Mouse (Mus musculus): Measurements from ENCODE around the gene Plet1. TPM values are rescaled to one million over a fixed set of nuclear protein-coding genes. Genes with fewer than 3 reads are reported as not detected.

Plet1 gene
- polyA plus RNA-seq, 1 experiment from 2014 or later: 0.39 TPM

- Histone ChIP-seq H3K9ac (replicated peaks; ENCODE audit: low read depth, low read length) (no peak overlapping the region), H3K27ac (ENCODE audit: low read depth, low read length) (no peak overlapping the region), H3K4me2 (ENCODE audit: low read depth, low read length) (no peak overlapping the region), H3K4me3 (ENCODE audit: low read depth, low read length) (no peak overlapping the region), H3K9me3 (ENCODE audit: control insufficient read depth, low read length) (no peaks in the 10 kb centered on the region), H3K27me3 (ENCODE audit: control insufficient read depth, insufficient read depth, low read length) (no peaks in the 10 kb centered on the region), H3K36me3 (ENCODE audit: control insufficient read depth, insufficient read depth, low read length) (no peaks in the 10 kb centered on the region), H3K4me1 (ENCODE audit: control insufficient read depth, insufficient read depth, low read length) (no peaks in the 10 kb centered on the region)
- WGBS: 91% methylated on average over 5 of the region's 5 CpGs
- no peak for ATAC-seq (ENCODE audit: low read depth)
These were observed 23.8 kb upstream of the Plet1 start for GRCm38 (mm10) chr9:50470377-50471100.

GRCm38 (mm10) chr9:50471181-50471901 is 23.0 kb upstream of the Plet1 start:
- Histone ChIP-seq H3K4me2 (ENCODE audit: low read depth, low read length) (no peak overlapping the region), H3K4me1 (ENCODE audit: control insufficient read depth, insufficient read depth, low read length) (no peaks in the 10 kb centered on the region), H3K9me3 (ENCODE audit: control insufficient read depth, low read length) (no peaks in the 10 kb centered on the region), H3K27me3 (ENCODE audit: control insufficient read depth, insufficient read depth, low read length) (no peaks in the 10 kb centered on the region), H3K27ac (ENCODE audit: low read depth, low read length) (no peak overlapping the region), H3K4me3 (ENCODE audit: low read depth, low read length) (no peak overlapping the region), H3K9ac (replicated peaks; ENCODE audit: low read depth, low read length) (no peak overlapping the region), H3K36me3 (ENCODE audit: control insufficient read depth, insufficient read depth, low read length) (no peaks in the 10 kb centered on the region)
- 82% methylated on average over 13 of the region's 13 CpGs for WGBS
- no peak for ATAC-seq (ENCODE audit: low read depth)

- Histone ChIP-seq H3K9ac (replicated peaks; ENCODE audit: low read depth, low read length) (no peak overlapping the region), H3K27ac (ENCODE audit: low read depth, low read length) (no peak overlapping the region), H3K9me3 (ENCODE audit: control insufficient read depth, low read length) (no peaks in the 10 kb centered on the region), H3K4me1 (ENCODE audit: control insufficient read depth, insufficient read depth, low read length) (no peaks in the 10 kb centered on the region), H3K4me3 (ENCODE audit: low read depth, low read length) (no peak overlapping the region), H3K27me3 (ENCODE audit: control insufficient read depth, insufficient read depth, low read length) (no peaks in the 10 kb centered on the region), H3K4me2 (ENCODE audit: low read depth, low read length) (no peak overlapping the region), H3K36me3 (ENCODE audit: control insufficient read depth, insufficient read depth, low read length) (no peaks in the 10 kb centered on the region)
- WGBS: 85% methylated on average over 7 of the region's 7 CpGs
- no peak for ATAC-seq (ENCODE audit: low read depth)
These were observed 19.0 kb upstream of the Plet1 start for GRCm38 (mm10) chr9:50475318-50475717.

DNA sequence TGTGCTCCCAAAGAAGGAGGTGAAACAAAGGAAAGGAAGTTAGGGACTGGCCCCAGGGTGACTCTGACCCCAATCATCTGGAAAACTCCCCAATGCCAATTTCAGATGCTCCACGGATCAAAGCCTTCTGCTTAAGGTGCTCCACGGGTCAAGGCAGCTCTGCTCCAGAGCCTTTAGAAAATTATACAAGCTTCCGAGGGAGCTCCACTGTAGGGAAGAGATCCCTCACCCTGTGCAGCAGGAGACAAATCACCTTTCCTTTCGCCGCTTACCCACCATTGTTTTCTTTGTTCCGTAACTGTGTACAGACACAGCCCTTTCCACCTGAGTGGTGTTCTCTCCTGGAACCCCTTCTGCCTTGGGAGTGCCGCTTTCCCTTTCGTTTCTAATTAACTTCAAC is 18.6 kb upstream of the Plet1 start:
- no peak overlapping the region for H3K9ac ChIP-seq (replicated peaks; ENCODE audit: low read depth, low read length)
- H3K9me3 ChIP-seq (ENCODE audit: control insufficient read depth, low read length): no peaks in the 10 kb centered on the region
- WGBS: 69% methylated on average over 8 of the region's 8 CpGs
- no peaks in the 10 kb centered on the region for H3K27me3 ChIP-seq (ENCODE audit: control insufficient read depth, insufficient read depth, low read length)
- no peak for ATAC-seq (ENCODE audit: low read depth)
- no peak overlapping the region for H3K27ac ChIP-seq (ENCODE audit: low read depth, low read length)
- H3K36me3 ChIP-seq (ENCODE audit: control insufficient read depth, insufficient read depth, low read length): no peaks in the 10 kb centered on the region
- H3K4me2 ChIP-seq (ENCODE audit: low read depth, low read length): no peak overlapping the region
- no peak overlapping the region for H3K4me3 ChIP-seq (ENCODE audit: low read depth, low read length)
- no peaks in the 10 kb centered on the region for H3K4me1 ChIP-seq (ENCODE audit: control insufficient read depth, insufficient read depth, low read length)

DNA sequence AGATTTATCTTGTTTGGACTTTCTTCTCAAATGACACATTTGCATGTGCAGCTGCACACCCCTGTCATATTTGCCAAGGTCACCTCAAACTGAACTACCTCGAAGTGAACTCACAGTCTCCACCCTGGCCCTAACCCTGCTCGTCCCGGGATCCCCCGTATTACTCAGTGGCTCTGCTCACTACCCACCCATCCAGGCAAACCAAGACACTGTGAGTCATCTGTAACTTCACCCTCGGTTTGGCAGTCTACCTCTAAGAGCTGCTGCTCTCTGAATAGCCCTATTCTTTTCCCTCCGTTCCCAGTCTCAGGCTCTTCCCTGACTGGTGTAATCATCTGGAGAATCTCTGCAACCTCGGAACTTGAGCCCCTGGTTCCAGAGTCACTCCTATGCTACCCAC is 17.7 kb upstream of the Plet1 start:
- H3K9ac ChIP-seq (replicated peaks; ENCODE audit: low read depth, low read length): no peak overlapping the region
- H3K27ac ChIP-seq (ENCODE audit: low read depth, low read length): no peak overlapping the region
- H3K36me3 ChIP-seq (ENCODE audit: control insufficient read depth, insufficient read depth, low read length): no peaks in the 10 kb centered on the region
- ATAC-seq (ENCODE audit: low read depth): no peak
- H3K9me3 ChIP-seq (ENCODE audit: control insufficient read depth, low read length): no peaks in the 10 kb centered on the region
- H3K4me2 ChIP-seq (ENCODE audit: low read depth, low read length): no peak overlapping the region
- 70% methylated on average over 7 of the region's 7 CpGs for WGBS
- no peak overlapping the region for H3K4me3 ChIP-seq (ENCODE audit: low read depth, low read length)
- no peaks in the 10 kb centered on the region for H3K27me3 ChIP-seq (ENCODE audit: control insufficient read depth, insufficient read depth, low read length)
- no peaks in the 10 kb centered on the region for H3K4me1 ChIP-seq (ENCODE audit: control insufficient read depth, insufficient read depth, low read length)

DNA sequence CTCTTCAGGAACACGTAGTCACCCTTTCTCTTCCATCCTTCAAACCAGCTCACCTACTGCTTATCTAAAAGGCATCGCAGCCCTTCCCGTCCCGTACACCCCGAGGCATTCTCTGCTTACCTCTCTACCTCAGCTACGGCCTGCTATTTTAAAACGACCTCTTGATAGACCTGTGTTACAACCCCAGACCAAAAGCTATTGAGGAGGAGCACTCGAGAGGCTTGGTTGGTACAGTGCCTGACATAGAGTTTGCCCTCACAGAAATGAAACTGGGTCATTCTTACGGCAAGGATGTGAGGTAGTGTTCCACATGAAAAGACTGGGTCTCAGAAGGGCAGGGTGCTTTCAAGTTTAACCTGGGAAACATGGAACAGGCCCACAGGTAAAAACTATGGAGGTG is 17.1 kb upstream of the Plet1 start:
- no peak overlapping the region for H3K4me3 ChIP-seq (ENCODE audit: low read depth, low read length)
- no peaks in the 10 kb centered on the region for H3K36me3 ChIP-seq (ENCODE audit: control insufficient read depth, insufficient read depth, low read length)
- H3K27me3 ChIP-seq (ENCODE audit: control insufficient read depth, insufficient read depth, low read length): no peaks in the 10 kb centered on the region
- 92% methylated on average over 9 of the region's 9 CpGs for WGBS
- H3K4me1 ChIP-seq (ENCODE audit: control insufficient read depth, insufficient read depth, low read length): no peaks in the 10 kb centered on the region
- no peak for ATAC-seq (ENCODE audit: low read depth)
- no peak overlapping the region for H3K9ac ChIP-seq (replicated peaks; ENCODE audit: low read depth, low read length)
- no peak overlapping the region for H3K4me2 ChIP-seq (ENCODE audit: low read depth, low read length)
- no peaks in the 10 kb centered on the region for H3K9me3 ChIP-seq (ENCODE audit: control insufficient read depth, low read length)
- no peak overlapping the region for H3K27ac ChIP-seq (ENCODE audit: low read depth, low read length)

DNA sequence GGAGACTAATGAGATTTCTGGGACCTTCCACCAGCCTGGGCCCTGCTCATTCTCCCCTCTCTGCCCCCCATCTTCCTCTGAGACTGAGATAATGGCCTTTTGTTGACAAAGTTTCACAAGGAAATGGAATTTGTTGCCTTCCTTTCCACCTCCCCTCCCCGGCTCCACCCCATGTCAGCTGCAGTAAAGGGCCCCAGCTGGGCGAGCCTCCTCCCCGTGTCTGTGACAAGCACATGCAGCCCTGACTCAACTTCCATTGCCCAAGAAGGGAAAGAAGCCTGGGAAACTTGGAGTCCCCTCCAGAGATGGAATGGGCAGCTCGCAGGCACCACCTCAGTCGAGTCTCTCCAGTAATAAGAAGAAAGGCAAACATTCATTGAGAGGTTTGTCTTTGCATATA is 15.5 kb upstream of the Plet1 start:
- ATAC-seq (ENCODE audit: low read depth): no peak
- H3K4me2 ChIP-seq (ENCODE audit: low read depth, low read length): no peak overlapping the region
- no peak overlapping the region for H3K27ac ChIP-seq (ENCODE audit: low read depth, low read length)
- no peaks in the 10 kb centered on the region for H3K9me3 ChIP-seq (ENCODE audit: control insufficient read depth, low read length)
- no peaks in the 10 kb centered on the region for H3K36me3 ChIP-seq (ENCODE audit: control insufficient read depth, insufficient read depth, low read length)
- H3K4me3 ChIP-seq (ENCODE audit: low read depth, low read length): no peak overlapping the region
- H3K4me1 ChIP-seq (ENCODE audit: control insufficient read depth, insufficient read depth, low read length): no peaks in the 10 kb centered on the region
- H3K27me3 ChIP-seq (ENCODE audit: control insufficient read depth, insufficient read depth, low read length): no peaks in the 10 kb centered on the region
- no peak overlapping the region for H3K9ac ChIP-seq (replicated peaks; ENCODE audit: low read depth, low read length)
- WGBS: 15% methylated on average over 5 of the region's 5 CpGs

DNA sequence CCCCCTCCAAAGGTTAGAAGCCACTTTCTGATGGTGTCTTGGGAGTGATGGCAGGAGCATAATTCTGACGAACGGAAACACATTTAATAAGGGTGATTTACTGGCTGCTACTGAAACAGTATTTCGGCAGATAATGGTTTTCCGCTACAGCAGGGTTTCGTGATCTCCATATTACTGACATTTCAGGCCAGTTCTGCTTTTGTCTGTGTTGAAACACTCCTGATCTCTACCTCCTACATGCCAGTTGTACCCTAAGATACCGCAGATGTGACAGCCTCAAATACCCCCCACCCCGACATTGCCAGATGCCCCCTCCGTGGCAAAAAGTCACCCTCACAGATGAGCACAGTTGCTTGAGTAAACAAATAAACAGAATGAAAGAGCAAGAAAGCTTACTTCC is 14.8 kb upstream of the Plet1 start:
- H3K9ac ChIP-seq (replicated peaks; ENCODE audit: low read depth, low read length): no peak overlapping the region
- no peaks in the 10 kb centered on the region for H3K9me3 ChIP-seq (ENCODE audit: control insufficient read depth, low read length)
- H3K4me2 ChIP-seq (ENCODE audit: low read depth, low read length): no peak overlapping the region
- H3K4me1 ChIP-seq (ENCODE audit: control insufficient read depth, insufficient read depth, low read length): no peaks in the 10 kb centered on the region
- ATAC-seq (ENCODE audit: low read depth): no peak
- H3K4me3 ChIP-seq (ENCODE audit: low read depth, low read length): no peak overlapping the region
- 61% methylated on average over 8 of the region's 8 CpGs for WGBS
- H3K27me3 ChIP-seq (ENCODE audit: control insufficient read depth, insufficient read depth, low read length): no peaks in the 10 kb centered on the region
- no peak overlapping the region for H3K27ac ChIP-seq (ENCODE audit: low read depth, low read length)
- H3K36me3 ChIP-seq (ENCODE audit: control insufficient read depth, insufficient read depth, low read length): no peaks in the 10 kb centered on the region

DNA sequence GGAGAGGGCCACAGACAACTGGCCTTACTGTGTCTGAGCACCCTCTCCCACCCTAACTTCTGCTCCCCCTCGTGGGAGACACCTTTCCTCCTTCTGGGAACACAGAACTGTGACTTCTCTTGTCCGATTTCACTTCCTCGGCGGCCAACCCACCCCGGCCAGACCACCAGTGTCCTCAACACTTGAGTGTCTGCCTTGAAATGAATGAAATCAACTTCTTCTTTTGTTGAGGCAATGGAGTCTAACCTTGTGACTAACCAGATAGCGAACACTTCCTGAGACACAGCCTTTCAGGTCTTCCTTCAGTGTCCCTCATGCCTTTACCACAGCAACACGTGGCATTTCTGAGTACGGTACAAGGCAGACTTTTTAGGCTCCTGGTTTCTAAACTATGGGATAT is 11.6 kb upstream of the Plet1 start:
- Histone ChIP-seq H3K36me3 (ENCODE audit: control insufficient read depth, insufficient read depth, low read length) (no peaks in the 10 kb centered on the region), H3K4me2 (ENCODE audit: low read depth, low read length) (no peak overlapping the region), H3K4me1 (ENCODE audit: control insufficient read depth, insufficient read depth, low read length) (no peaks in the 10 kb centered on the region), H3K9me3 (ENCODE audit: control insufficient read depth, low read length) (no peaks in the 10 kb centered on the region), H3K9ac (replicated peaks; ENCODE audit: low read depth, low read length) (no peak overlapping the region), H3K27me3 (ENCODE audit: control insufficient read depth, insufficient read depth, low read length) (no peaks in the 10 kb centered on the region), H3K4me3 (ENCODE audit: low read depth, low read length) (no peak overlapping the region), H3K27ac (ENCODE audit: low read depth, low read length) (no peak overlapping the region)
- no peak for ATAC-seq (ENCODE audit: low read depth)
- 87% methylated on average over 8 of the region's 8 CpGs for WGBS
